Mouse (Mus musculus) heart, postnatal 4 days (tissue): Measurements from ENCODE around the gene Ero1lb. TPM values are rescaled to one million over a fixed set of nuclear protein-coding genes. Genes with fewer than 3 reads are reported as not detected.
"Not testable (repeated sequence)": the region's sequence is repeated elsewhere in the genome, so short reads cannot be mapped to it uniquely, and the experiment has no call there.

Source experiments
- DNase-seq: peaks from one replicate; pipeline ENCODE4 v3.0.0; 2021
- total RNA-seq, 2 experiments: library from RNA; stranded (reverse); gene quantifications; 2 replicates each; pipeline ENCODE4 v1.2.3; 2021

Ero1lb gene
- total RNA-seq, 2 experiments from 2014 or later = 1.7 to 2.3 TPM

DNA sequence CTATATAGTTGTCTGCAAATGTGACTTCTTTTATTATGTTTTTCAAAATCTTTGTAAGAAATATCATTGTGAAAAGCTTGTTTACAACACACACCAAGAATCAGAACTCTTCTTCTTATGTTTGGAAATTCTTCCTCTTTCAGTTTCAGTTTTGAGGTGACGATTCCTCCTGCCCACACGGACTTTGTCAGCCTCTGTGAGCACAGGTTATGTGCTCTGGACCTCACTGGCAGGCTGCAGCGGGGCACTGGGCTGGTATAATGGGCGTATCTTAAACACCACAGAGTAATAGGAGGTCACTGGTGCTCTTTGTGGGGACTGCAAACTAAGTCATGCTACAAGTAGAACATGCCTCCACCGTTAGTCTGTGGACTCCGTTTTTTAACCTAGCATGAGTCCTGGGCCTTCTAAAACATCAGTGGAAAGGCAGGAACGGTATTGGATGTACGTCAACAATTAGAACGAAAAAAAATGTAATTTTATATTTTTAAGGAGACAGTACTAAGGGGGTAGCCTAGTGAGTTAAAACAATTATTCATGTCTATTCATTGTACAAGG lies 9.4 kb downstream of the Ero1lb start:
- DNase-seq = no peak

DNA sequence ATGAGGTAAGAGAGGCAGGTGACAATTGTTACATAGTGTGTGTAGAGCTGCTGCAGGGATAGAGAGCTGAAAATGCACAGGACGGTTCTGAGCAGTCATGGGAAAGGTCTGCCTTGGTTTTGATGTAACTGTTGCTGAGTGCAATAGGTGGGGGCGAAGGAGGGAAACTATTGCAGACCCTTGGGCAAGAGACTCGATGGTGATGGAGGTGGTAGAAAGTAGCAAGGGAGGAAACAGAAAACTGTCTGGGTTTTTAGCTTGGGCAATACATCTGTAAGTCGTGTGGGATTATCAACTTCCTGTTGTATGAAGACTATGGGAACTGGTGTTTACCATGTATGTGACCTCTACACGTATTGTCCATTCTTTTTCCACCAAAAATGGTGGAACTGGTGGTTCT lies 12.5 kb downstream of the Ero1lb start:
- no peak for DNase-seq

DNA sequence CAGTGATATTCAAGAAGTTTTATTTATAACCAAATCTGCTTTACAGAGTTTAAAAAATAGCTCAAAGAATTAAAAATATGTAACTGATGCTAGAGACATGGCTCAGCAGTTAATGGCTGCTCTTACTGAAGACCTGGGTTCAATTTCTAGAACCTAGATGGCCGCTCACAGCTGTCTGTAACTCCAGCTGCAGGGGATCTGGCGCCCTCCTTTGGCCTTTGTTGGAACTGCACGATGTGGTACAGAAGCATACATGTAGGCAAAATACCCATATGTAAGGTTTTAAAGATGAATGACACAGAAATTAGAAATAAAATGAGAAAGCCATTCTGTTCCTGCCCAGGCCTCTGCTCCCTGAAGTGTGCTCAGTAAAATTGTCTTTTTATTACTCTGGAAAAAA lies 23.3 kb downstream of the Ero1lb start:
- peak; percentile 70 for DNase-seq

- not testable (repeated sequence) for DNase-seq
Measured at GRCm38 (mm10) chr13:12597075-12597474, 31.4 kb downstream of the Ero1lb start.

- not testable (repeated sequence) for DNase-seq
Measured at GRCm38 (mm10) chr13:12610206-12610605, 44.5 kb downstream of the Ero1lb start.

GRCm38 (mm10) chr13:12614026-12614425 lies 48.4 kb downstream of the Ero1lb start:
- not testable (repeated sequence) for DNase-seq

- DNase-seq = not testable (repeated sequence)
Measured at GRCm38 (mm10) chr13:12614591-12614990, 48.9 kb downstream of the Ero1lb start.

DNA sequence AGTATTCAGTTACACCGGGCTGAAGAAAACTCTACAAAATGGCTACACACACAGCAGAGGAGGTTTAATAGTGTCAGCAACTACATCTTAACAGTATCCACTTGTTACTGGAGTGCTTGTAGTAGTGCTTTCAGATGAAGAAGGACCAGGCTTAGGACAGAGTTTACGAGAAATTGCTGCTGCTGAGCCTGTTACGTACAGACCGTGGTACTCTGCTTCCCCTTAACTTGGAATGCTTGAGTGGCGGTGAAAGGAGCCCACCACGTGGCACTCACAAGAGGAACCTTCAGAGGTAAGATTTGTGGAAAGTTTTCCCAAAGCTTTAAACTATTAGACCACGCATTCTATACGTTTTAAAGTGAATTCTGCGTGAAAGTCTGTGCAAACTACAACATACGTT lies 49.3 kb downstream of the Ero1lb start:
- not testable (repeated sequence) for DNase-seq

DNA sequence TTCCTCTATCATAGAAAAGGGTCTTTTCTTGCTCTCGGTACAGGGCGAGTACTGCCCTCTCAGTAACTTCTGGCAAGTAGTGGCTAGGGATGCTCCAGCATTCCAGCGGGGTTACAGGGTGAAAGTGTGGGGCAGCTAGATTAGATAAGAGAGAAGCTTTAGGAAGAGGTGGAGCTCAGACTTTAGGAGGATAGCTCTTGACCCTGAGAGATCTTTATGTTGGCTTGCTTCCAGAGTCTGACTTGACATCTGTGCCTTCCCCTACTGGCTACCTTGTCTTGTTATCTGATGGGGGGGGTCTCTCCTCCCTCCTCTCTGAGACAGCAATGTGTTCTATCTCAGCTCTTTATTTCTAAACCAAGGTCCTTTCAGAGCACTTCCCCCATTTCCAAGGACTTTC lies 50.8 kb downstream of the Ero1lb start:
- not testable (repeated sequence) for DNase-seq

DNA sequence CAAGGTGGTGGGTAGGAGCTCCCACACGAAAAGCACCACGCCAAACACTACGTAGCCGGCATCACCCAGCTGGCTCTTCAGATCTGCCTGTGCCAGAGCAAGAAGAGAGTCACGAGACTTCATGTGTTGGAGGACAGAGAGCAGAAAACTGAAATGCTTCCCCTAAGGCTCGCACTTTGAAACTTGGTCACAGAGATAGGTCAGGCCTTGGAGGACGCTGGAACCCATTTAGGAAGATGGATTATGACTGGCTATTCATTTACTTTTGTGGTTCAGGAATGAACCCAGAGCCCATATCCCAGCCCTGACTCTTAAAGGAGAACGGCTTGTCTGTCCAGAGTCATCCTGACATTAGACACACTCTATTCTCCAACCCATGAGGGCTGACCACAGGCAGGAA lies 54.1 kb downstream of the Ero1lb start:
- DNase-seq = not testable (repeated sequence)

GRCm38 (mm10) chr13:12626061-12626460 lies 60.4 kb downstream of the Ero1lb start:
- DNase-seq = not testable (repeated sequence)

GRCm38 (mm10) chr13:12627746-12628145 lies 62.1 kb downstream of the Ero1lb start:
- DNase-seq = not testable (repeated sequence)

GRCm38 (mm10) chr13:12628181-12628580 lies 62.5 kb downstream of the Ero1lb start:
- not testable (repeated sequence) for DNase-seq

- not testable (repeated sequence) for DNase-seq
Measured at GRCm38 (mm10) chr13:12630252-12630651, 64.6 kb downstream of the Ero1lb start.

DNA sequence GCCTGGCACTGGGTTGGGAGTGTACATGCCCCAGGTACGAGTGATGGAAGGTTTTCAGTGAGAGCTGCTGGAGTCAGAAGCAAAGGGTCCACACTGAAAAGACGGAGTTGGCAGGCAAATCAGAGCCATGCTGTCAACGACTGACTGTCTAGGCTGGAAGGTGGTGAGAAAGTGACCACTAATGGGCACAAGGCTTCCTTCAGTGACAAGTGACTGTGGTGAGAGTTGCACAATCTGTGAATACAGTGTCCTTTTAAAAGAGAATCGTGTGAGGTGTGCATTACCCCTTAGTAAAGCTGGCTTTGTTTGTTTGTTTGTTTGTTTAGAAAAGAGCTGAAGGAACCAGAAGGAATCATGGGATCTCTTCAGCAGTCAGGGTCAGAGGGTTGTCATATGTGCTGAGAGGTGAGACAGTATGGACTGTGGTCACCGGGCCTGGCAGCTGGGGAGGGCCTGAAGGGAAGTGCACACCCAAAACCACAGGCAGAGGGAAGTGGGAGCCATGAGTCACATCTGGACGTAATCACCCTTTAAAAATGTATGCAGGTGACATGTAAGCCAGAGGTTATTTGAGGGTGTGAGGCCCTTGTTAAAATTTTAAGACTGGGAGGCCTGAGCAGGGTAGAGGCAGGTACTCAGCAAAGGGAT lies 69.4 kb downstream of the Ero1lb start:
- DNase-seq = not testable (repeated sequence)

GRCm38 (mm10) chr13:12642795-12643194 lies 77.1 kb downstream of the Ero1lb start:
- DNase-seq = not testable (repeated sequence)

DNA sequence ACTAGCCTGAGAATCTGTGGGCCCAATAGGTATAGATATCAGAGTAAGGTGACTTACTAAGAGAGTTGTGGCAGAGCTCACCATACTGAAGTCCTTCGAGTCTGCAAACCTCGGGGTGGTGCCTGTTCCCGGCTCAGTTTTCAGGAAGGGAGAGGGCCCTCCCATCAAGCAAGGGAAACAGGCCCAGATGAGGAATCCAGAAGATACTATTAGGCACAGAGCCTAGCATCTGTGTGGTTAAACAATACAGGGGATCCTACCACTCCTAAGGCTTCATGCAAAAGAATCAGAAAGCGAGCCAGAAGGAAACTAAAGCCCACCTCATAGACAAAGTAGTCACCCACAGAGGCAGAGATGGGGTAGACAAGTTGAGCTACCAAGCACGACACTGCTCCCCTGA lies 81.0 kb downstream of the Ero1lb start:
- DNase-seq = not testable (repeated sequence)

DNA sequence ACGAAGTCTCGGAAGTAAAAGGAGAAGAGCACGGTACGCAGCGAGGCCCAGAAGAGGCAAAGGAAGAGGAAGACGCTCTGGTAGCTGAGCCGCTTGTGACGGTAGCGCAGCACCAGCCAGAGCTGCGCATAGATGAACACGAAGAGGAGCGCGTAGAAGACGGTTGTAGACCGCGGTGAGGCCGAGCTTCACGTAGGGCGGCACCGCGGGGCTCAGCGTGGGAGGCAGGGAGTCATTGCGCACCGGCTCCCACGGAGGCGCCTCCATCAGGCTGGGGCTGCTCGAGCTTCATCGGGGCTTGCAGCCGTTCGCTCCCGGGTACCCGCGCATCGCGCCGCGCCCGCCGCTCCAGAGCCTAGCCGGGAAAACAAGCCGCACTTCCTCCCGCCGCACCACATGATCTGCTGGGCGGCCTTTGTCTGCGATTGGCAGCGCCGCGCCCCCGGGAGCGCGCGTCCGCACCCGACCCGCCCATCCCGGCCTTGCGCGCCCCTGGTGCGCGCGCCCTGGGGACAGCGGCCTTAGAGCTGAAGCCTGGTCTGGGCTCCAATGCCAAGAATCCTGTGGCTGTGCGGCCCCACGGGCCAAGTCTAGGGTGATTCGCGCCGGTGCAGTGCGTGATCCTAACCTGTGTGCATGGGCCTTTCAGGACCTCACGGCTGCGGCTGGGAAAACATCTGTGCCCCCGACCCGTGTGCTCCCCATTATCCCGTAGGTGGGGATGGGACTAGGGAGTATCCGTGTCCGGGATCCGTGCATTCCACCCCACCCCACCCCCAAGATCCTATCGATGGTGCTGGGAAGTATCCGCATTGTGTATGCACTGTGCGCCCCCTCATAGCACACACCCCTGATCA lies 84.6 kb downstream of the Ero1lb start:
- peak; percentile 74 for DNase-seq

GRCm38 (mm10) chr13:12650877-12651176 lies 85.2 kb downstream of the Ero1lb start:
- DNase-seq = peak; percentile 56
